Mouse (Mus musculus) CH12.LX (cell line): ENCODE measurements around the gene Hist1h1b. TPM values are rescaled to one million over a fixed set of nuclear protein-coding genes. Genes with fewer than 3 reads are reported as not detected.

ENCODE experiments used
- DNase-seq: peaks from one replicate; pipeline ENCODE4 v3.0.0-alpha.2; 2013; ENCODE audit errors: extremely low read depth
- H3K27ac ChIP-seq: 2 replicates; pipeline ENCODE4 v1.5.1; 2012; ENCODE audit warnings: low read depth, mild to moderate bottlenecking, control low read depth, moderate library complexity; ENCODE audit not compliant: insufficient read depth
- H3K27me3 ChIP-seq: replicated peaks from 2 replicates; pipeline ENCODE3; 2012; ENCODE audit warnings: inconsistent platforms
- H3K36me3 ChIP-seq, 2 experiments: replicated peaks in 1 of 2; 2 replicates each; pipeline versions ENCODE3 to v1.6.1; 2012; ENCODE audit warnings: inconsistent platforms in 1 of 2, low read length in 1 of 2, mild to moderate bottlenecking in 1 of 2, mixed read lengths in 1 of 2, moderate library complexity in 1 of 2; ENCODE audit not compliant: control insufficient read depth in 1 of 2, insufficient read depth in 1 of 2
- H3K4me1 ChIP-seq, 2 experiments: 2 replicates each; pipeline ENCODE4 v1.6.1; 2012; ENCODE audit warnings: inconsistent platforms in 1 of 2, moderate library complexity in 1 of 2; ENCODE audit not compliant: insufficient read depth in 2 of 2, control insufficient read depth in 1 of 2
- H3K4me2 ChIP-seq: 2 replicates; pipeline ENCODE4 v1.6.1; 2012; ENCODE audit warnings: low read depth, mild to moderate bottlenecking, control low read depth; ENCODE audit not compliant: poor library complexity, insufficient read depth, severe bottlenecking
- H3K4me3 ChIP-seq, 3 experiments: fragments of 150-350 bp in 1 of 3; sonication (generic) in 1 of 3; replicated peaks in 1 of 3; 2 replicates each; pipeline versions ENCODE3 to v1.5.1; 2011 to 2012; ENCODE audit warnings: low read depth in 2 of 3, low read length in 2 of 3, mild to moderate bottlenecking in 2 of 3, moderate library complexity in 2 of 3, control low read depth in 1 of 3, improper control_type of control experiment in 1 of 3, inconsistent platforms in 1 of 3, mixed read lengths in 1 of 3; ENCODE audit not compliant: poor library complexity in 1 of 3
- H3K79me2 ChIP-seq: replicated peaks from 2 replicates; pipeline ENCODE4 v1.6.1; 2012; ENCODE audit warnings: mild to moderate bottlenecking, moderate library complexity; ENCODE audit not compliant: control insufficient read depth, poor library complexity, insufficient read depth, severe bottlenecking; ENCODE audit errors: extremely low read depth
- H3K9ac ChIP-seq: 2 replicates; pipeline ENCODE4 v1.6.1; 2012; ENCODE audit warnings: low read depth, mild to moderate bottlenecking, control low read depth, moderate library complexity; ENCODE audit not compliant: insufficient read depth
- H3K9me3 ChIP-seq: replicated peaks from 2 replicates; pipeline ENCODE3; 2012; ENCODE audit warnings: low read length, inconsistent platforms, mixed read lengths
- BHLHE40 ChIP-seq: IDR thresholded peaks from 2 replicates; pipeline ENCODE4 v1.6.1; 2011; ENCODE audit warnings: mild to moderate bottlenecking, low read depth, low read length, improper control_type of control experiment
- CTCF ChIP-seq, 2 experiments: IDR thresholded peaks in 1 of 2; conservative IDR thresholded peaks in 1 of 2; 2 replicates each; pipeline ENCODE4 v1.5.1; 2011 to 2012; ENCODE audit warnings: low read depth in 2 of 2, low read length in 2 of 2, improper control_type of control experiment in 1 of 2, inconsistent platforms in 1 of 2, mild to moderate bottlenecking in 1 of 2, moderate library complexity in 1 of 2
- ELF1 ChIP-seq: IDR thresholded peaks from 2 replicates; pipeline ENCODE4 v1.6.1; 2014; ENCODE audit warnings: low read depth, mild to moderate bottlenecking, inconsistent platforms, low read length, improper control_type of control experiment
- EP300 ChIP-seq: IDR thresholded peaks from 2 replicates; pipeline ENCODE4 v1.6.1; 2011; ENCODE audit warnings: low read length, improper control_type of control experiment
- ETS1 ChIP-seq: conservative IDR thresholded peaks from 2 replicates; pipeline ENCODE4 v1.6.1; 2012; ENCODE audit warnings: low read depth, mild to moderate bottlenecking, inconsistent platforms, low read length, improper control_type of control experiment, moderate library complexity
- HCFC1 ChIP-seq: IDR thresholded peaks from 2 replicates; pipeline ENCODE4 v1.6.1; 2012; ENCODE audit warnings: low read depth, mild to moderate bottlenecking, inconsistent platforms, low read length, improper control_type of control experiment
- IRF4 ChIP-seq: IDR thresholded peaks from 2 replicates; pipeline ENCODE4 v1.6.1; 2014; ENCODE audit warnings: low read depth, mild to moderate bottlenecking, inconsistent platforms, low read length, improper control_type of control experiment
- JUN ChIP-seq: IDR thresholded peaks from 2 replicates; pipeline ENCODE4 v1.6.1; 2011; ENCODE audit warnings: low read depth, mild to moderate bottlenecking, low read length, improper control_type of control experiment, moderate library complexity; ENCODE audit not compliant: insufficient read depth
- JUND ChIP-seq: conservative IDR thresholded peaks from 2 replicates; pipeline ENCODE4 v1.6.1; 2011; ENCODE audit warnings: low read depth, low read length, improper control_type of control experiment
- MAX ChIP-seq: IDR thresholded peaks from 2 replicates; pipeline ENCODE4 v1.6.1; 2011; ENCODE audit warnings: low read length, improper control_type of control experiment
- MAZ ChIP-seq: IDR thresholded peaks from 2 replicates; pipeline ENCODE4 v1.6.1; 2012; ENCODE audit warnings: low read depth, mild to moderate bottlenecking, inconsistent platforms, low read length, improper control_type of control experiment, moderate library complexity
- MEF2A ChIP-seq: IDR thresholded peaks from 2 replicates; pipeline ENCODE4 v1.6.1; 2014; ENCODE audit warnings: low read depth, mild to moderate bottlenecking, inconsistent platforms, low read length, improper control_type of control experiment, borderline replicate concordance
- MXI1 ChIP-seq: IDR thresholded peaks from 2 replicates; pipeline ENCODE4 v1.6.1; 2011; ENCODE audit warnings: mild to moderate bottlenecking, low read depth, low read length, improper control_type of control experiment
- MYC ChIP-seq: IDR thresholded peaks from 2 replicates; pipeline ENCODE4 v1.6.1; 2011; ENCODE audit warnings: low read depth, mild to moderate bottlenecking, improper control_type of control experiment, low read length
- NELFE ChIP-seq: IDR thresholded peaks from 2 replicates; pipeline ENCODE4 v1.6.1; 2011; ENCODE audit warnings: low read depth, low read length, improper control_type of control experiment
- PAX5 ChIP-seq: IDR thresholded peaks from 2 replicates; pipeline ENCODE4 v1.6.1; 2012; ENCODE audit warnings: low read length, inconsistent platforms, mixed read lengths
- POLR2AphosphoS2 ChIP-seq: IDR thresholded peaks from 2 replicates; pipeline ENCODE4 v1.6.1; 2011; ENCODE audit warnings: low read depth, low read length, improper control_type of control experiment
- RAD21 ChIP-seq: IDR thresholded peaks from 2 replicates; pipeline ENCODE4 v1.6.1; 2011; ENCODE audit warnings: low read depth, mild to moderate bottlenecking, low read length, improper control_type of control experiment, moderate library complexity
- SIN3A ChIP-seq: IDR thresholded peaks from 2 replicates; pipeline ENCODE4 v1.6.1; 2012; ENCODE audit warnings: low read length, improper control_type of control experiment, inconsistent platforms
- SMC3 ChIP-seq: IDR thresholded peaks from 2 replicates; pipeline ENCODE4 v1.6.1; 2011; ENCODE audit warnings: low read depth, low read length, improper control_type of control experiment
- TBP ChIP-seq: conservative IDR thresholded peaks from 2 replicates; pipeline ENCODE4 v1.6.1; 2011; ENCODE audit warnings: low read depth, low read length, improper control_type of control experiment
- TCF12 ChIP-seq: IDR thresholded peaks from 2 replicates; pipeline ENCODE4 v1.6.1; 2014; ENCODE audit warnings: low read depth, mild to moderate bottlenecking, inconsistent platforms, low read length, improper control_type of control experiment
- UBTF ChIP-seq: IDR thresholded peaks from 2 replicates; pipeline ENCODE4 v1.6.1; 2012; ENCODE audit warnings: low read depth, mild to moderate bottlenecking, inconsistent platforms, low read length, improper control_type of control experiment, moderate library complexity
- USF1 ChIP-seq: IDR thresholded peaks from 2 replicates; pipeline ENCODE4 v1.6.1; 2014; ENCODE audit warnings: low read depth, mild to moderate bottlenecking, inconsistent platforms, low read length, improper control_type of control experiment
- ZC3H11A ChIP-seq: IDR thresholded peaks from 2 replicates; pipeline ENCODE4 v1.6.1; 2012; ENCODE audit warnings: low read depth, mild to moderate bottlenecking, inconsistent platforms, low read length, improper control_type of control experiment
- ZKSCAN1 ChIP-seq: IDR thresholded peaks from 2 replicates; pipeline ENCODE4 v1.6.1; 2012; ENCODE audit warnings: low read depth, inconsistent platforms, low read length, improper control_type of control experiment, borderline replicate concordance
- ZNF384 ChIP-seq: IDR thresholded peaks from 2 replicates; pipeline ENCODE4 v1.6.1; 2012; ENCODE audit warnings: low read depth, low read length, improper control_type of control experiment, inconsistent platforms
- dilution Hi-C: fragments of 300-500 bp; cut with MboI; formaldehyde crosslinking; loops from 2 replicates; pipeline ENCODE4 v1.14.3; 2020; ENCODE audit warnings: low sequenced_read_pairs; ENCODE audit not compliant: extremely low pct_unique_long_range_greater_than_20kb, extremely low pct_ligation_motif_present
- in situ Hi-C: fragments of 300-500 bp; cut with MboI; formaldehyde crosslinking; loops from 3 replicates; pipeline ENCODE4 v1.14.3; 2019; ENCODE audit warnings: low sequenced_read_pairs, low pct_ligation_motif_present, low pct_unique_long_range_greater_than_20kb, mixed read lengths
- polyA plus RNA-seq: library from polyadenylated mRNA; unstranded; fragments of >175 nt; gene quantifications from 2 replicates; pipeline ENCODE4 v1.2.1, GENCODE M21; 2012; ENCODE audit warnings: low read depth; ENCODE audit not compliant: insufficient read length
- total RNA-seq, 2 experiments: library from RNA; depleted of rRNA; stranded (reverse); fragments of 300-350 nt in 1 of 2; fragments of >200 nt in 1 of 2; gene quantifications; 2 replicates each; pipeline ENCODE4 v1.2.3; 2012 to 2014

Hist1h1b gene
- total and polyA plus RNA-seq, 3 experiments = 1.9 to 1,032 (median 16.6) TPM

GRCm38 (mm10) chr13:21734010-21734905 is 46.2 kb downstream of the Hist1h1b start:
- peak overlapping the region; percentile 90 for H3K4me2 ChIP-seq
- TF ChIP-seq CTCF (conservative IDR thresholded peaks at IDR 0.05 in 1 of 2, IDR thresholded peaks at IDR 0.05 in 1 of 2; ENCODE audit: low read depth in 2 of 2, low read length in 2 of 2) (peak; percentile 79 to 87), MXI1 (peak; percentile 69; the same call in 1 of the 2 replicates), MEF2A (peak; percentile 43; the same call in 1 of the 2 replicates), NELFE (peak; percentile 45; the same call in 1 of the 2 replicates), ETS1 (no peak), TBP (0 out of 2 replicates have a peak, but pooled peaks have one; percentile 50), PAX5 (no peak), HCFC1 (peak; percentile 54), BHLHE40 (peak; percentile 41), SMC3 (peak; percentile 60), JUN (no peak), ZNF384 (no peak), EP300 (no peak), MAX (peak; percentile 79), RAD21 (peak; percentile 87), JUND (no peak), UBTF (no peak), ELF1 (no peak), ZKSCAN1 (no peak), POLR2AphosphoS2 (no peak), TCF12 (0 out of 2 replicates have a peak, but pooled peaks have one; percentile 15), IRF4 (0 out of 2 replicates have a peak, but pooled peaks have one; percentile 30), ZC3H11A (no peak), MAZ (no peak), SIN3A (peak; percentile 58), USF1 (no peak), MYC (peak; percentile 80)
- TF ChIP-seq, all 38 proteins: peak for 14
- DNase-seq = peak; percentile 93
- dilution Hi-C loops (no loop called here), in situ Hi-C loops (loop anchor here (25.0 kb wide), 1 partner anchor 1828 kb away; the partner anchor contains the start of genes Hist1h1d, Hist1h2ad, Hist1h2ae and Hist1h2bf)
- Histone ChIP-seq H3K36me3 (no peaks in the 10 kb centered on the region), H3K27me3 (no peaks in the 10 kb centered on the region), H3K9me3 (no peaks in the 10 kb centered on the region), H3K9ac (peak overlapping the region; percentile 69), H3K79me2 (no peaks in the 10 kb centered on the region), H3K4me3 (peak overlapping the region; percentile 12 to 32 (median 24)), H3K27ac (peak overlapping the region; percentile 91), H3K4me1 (peaks cover 7 to 26% of the 10 kb centered on the region in 2 experiments; a peak in 3 of 4 replicates)
